Mouse (Mus musculus): Measurements from ENCODE around the gene Crb2. TPM values are rescaled to one million over a fixed set of nuclear protein-coding genes. Genes with fewer than 3 reads are reported as not detected.

Gene Crb2
- polyA plus RNA-seq, 1 experiment from 2014 or later: 3.1 TPM

GRCm38 (mm10) chr2:37769793-37770192 is 6.3 kb upstream of the Crb2 start:
- H3K27ac ChIP-seq: no peak overlapping the region
- H3K4me1 ChIP-seq (replicated peaks; ENCODE audit: insufficient read depth, low read length): peaks cover 21% of the 10 kb centered on the region
- H3K4me2 ChIP-seq (ENCODE audit: low read length): no peak overlapping the region
- WGBS: 91% methylated on average over 8 of the region's 8 CpGs
- no peak overlapping the region for H3K9ac ChIP-seq (ENCODE audit: low read depth, low read length)
- no peaks in the 10 kb centered on the region for H3K27me3 ChIP-seq (ENCODE audit: insufficient read depth, low read length)
- ATAC-seq (replicated peaks; ENCODE audit: low FRiP score, low read depth) (no peak), DNase-seq (ENCODE audit: low spot score) (no peak)
- no peaks in the 10 kb centered on the region for H3K9me3 ChIP-seq (replicated peaks; ENCODE audit: low read length)
- H3K4me3 ChIP-seq (replicated peaks; ENCODE audit: low read depth, low read length): no peak overlapping the region
- TF ChIP-seq CTCF (IDR thresholded peaks at IDR 0.05; ENCODE audit: low read depth): no peak
- no peaks in the 10 kb centered on the region for H3K36me3 ChIP-seq (ENCODE audit: insufficient read depth, low read length)

GRCm38 (mm10) chr2:37771618-37772285 is 4.3 kb upstream of the Crb2 start:
- TF ChIP-seq CTCF (IDR thresholded peaks at IDR 0.05; ENCODE audit: low read depth): peak; percentile 92
- H3K4me2 ChIP-seq (ENCODE audit: low read length): peak overlapping the region; percentile 57
- H3K36me3 ChIP-seq (ENCODE audit: insufficient read depth, low read length): no peaks in the 10 kb centered on the region
- DNase-seq (ENCODE audit: low spot score) (peak; percentile 96), ATAC-seq (replicated peaks; ENCODE audit: low FRiP score, low read depth) (peak; percentile 67)
- H3K27ac ChIP-seq: no peak overlapping the region
- H3K9ac ChIP-seq (ENCODE audit: low read depth, low read length): no peak overlapping the region
- no peaks in the 10 kb centered on the region for H3K9me3 ChIP-seq (replicated peaks; ENCODE audit: low read length)
- peaks cover 11% of the 10 kb centered on the region for H3K4me1 ChIP-seq (replicated peaks; ENCODE audit: insufficient read depth, low read length)
- peak overlapping the region; percentile 33 for H3K4me3 ChIP-seq (replicated peaks; ENCODE audit: low read depth, low read length)
- H3K27me3 ChIP-seq (ENCODE audit: insufficient read depth, low read length): no peaks in the 10 kb centered on the region
- WGBS: under 1% methylated on average over 18 of the region's 18 CpGs

- Histone ChIP-seq H3K9me3 (replicated peaks; ENCODE audit: low read length) (no peaks in the 10 kb centered on the region), H3K27me3 (ENCODE audit: insufficient read depth, low read length) (no peaks in the 10 kb centered on the region)
- 12% methylated on average over 5 of the region's 5 CpGs for WGBS
Measured at GRCm38 (mm10) chr2:37774571-37774970, 1.5 kb upstream of the Crb2 start.

GRCm38 (mm10) chr2:37776611-37777411 is 762 bp downstream of the Crb2 start:
- Histone ChIP-seq H3K4me3 (replicated peaks; ENCODE audit: low read depth, low read length) (peak overlapping the region; percentile 8), H3K27me3 (ENCODE audit: insufficient read depth, low read length) (no peaks in the 10 kb centered on the region), H3K9ac (ENCODE audit: low read depth, low read length) (peak overlapping the region; percentile 44; the same call in 1 of the 2 replicates), H3K27ac (no peak overlapping the region), H3K4me1 (replicated peaks; ENCODE audit: insufficient read depth, low read length) (peaks cover 16% of the 10 kb centered on the region), H3K36me3 (ENCODE audit: insufficient read depth, low read length) (no peaks in the 10 kb centered on the region), H3K9me3 (replicated peaks; ENCODE audit: low read length) (no peaks in the 10 kb centered on the region), H3K4me2 (ENCODE audit: low read length) (peak overlapping the region; percentile 46)
- ATAC-seq (replicated peaks; ENCODE audit: low FRiP score, low read depth): no peak
- TF ChIP-seq CTCF (IDR thresholded peaks at IDR 0.05; ENCODE audit: low read depth): no peak
- DNase-seq (ENCODE audit: low spot score): no peak
- 22% methylated on average over 20 of the region's 20 CpGs for WGBS

More at GRCm38 (mm10) chr2:37774571-37774970, 1.5 kb upstream of the Crb2 start:
- no peaks in the 10 kb centered on the region for H3K36me3 ChIP-seq (ENCODE audit: insufficient read depth, low read length)
- DNase-seq (ENCODE audit: low spot score): peak; percentile 83
- H3K4me1 ChIP-seq (replicated peaks; ENCODE audit: insufficient read depth, low read length): peaks cover 4% of the 10 kb centered on the region; the same call in 1 of the 2 replicates
- H3K4me2 ChIP-seq (ENCODE audit: low read length): no peak overlapping the region
- no peak overlapping the region for H3K4me3 ChIP-seq (replicated peaks; ENCODE audit: low read depth, low read length)
- H3K9ac ChIP-seq (ENCODE audit: low read depth, low read length): no peak overlapping the region
- peak; percentile 85 for TF ChIP-seq CTCF (IDR thresholded peaks at IDR 0.05; ENCODE audit: low read depth)
- H3K27ac ChIP-seq: no peak overlapping the region
- ATAC-seq (replicated peaks; ENCODE audit: low FRiP score, low read depth): no peak

GRCm38 (mm10) chr2:37777958-37778720 is 2.1 kb downstream of the Crb2 start:
- no peak overlapping the region for H3K4me3 ChIP-seq (replicated peaks; ENCODE audit: low read depth, low read length)
- DNase-seq (ENCODE audit: low spot score) (no peak), ATAC-seq (replicated peaks; ENCODE audit: low FRiP score, low read depth) (no peak)
- H3K27me3 ChIP-seq (ENCODE audit: insufficient read depth, low read length): no peaks in the 10 kb centered on the region
- no peak overlapping the region for H3K9ac ChIP-seq (ENCODE audit: low read depth, low read length)
- WGBS: 47% methylated on average over 10 of the region's 10 CpGs
- H3K4me2 ChIP-seq (ENCODE audit: low read length): no peak overlapping the region
- H3K4me1 ChIP-seq (replicated peaks; ENCODE audit: insufficient read depth, low read length): peaks cover 16% of the 10 kb centered on the region
- H3K27ac ChIP-seq: no peak overlapping the region
- no peak for TF ChIP-seq CTCF (IDR thresholded peaks at IDR 0.05; ENCODE audit: low read depth)
- H3K36me3 ChIP-seq (ENCODE audit: insufficient read depth, low read length): no peaks in the 10 kb centered on the region
- H3K9me3 ChIP-seq (replicated peaks; ENCODE audit: low read length): no peaks in the 10 kb centered on the region

All from kidney, postnatal 0 days (tissue).